Mouse (Mus musculus): ENCODE data around the gene Gm21797. TPM values are rescaled to one million over a fixed set of nuclear protein-coding genes. Genes with fewer than 3 reads are reported as not detected.

Gene Gm21797
- not detected for polyA plus RNA-seq (2014; fragmentation: Illumina TruSeq; extraction: RNeasy Lipid Tissue Mini Kit (QIAGEN cat#74804); ENCODE audit: low read depth, low replicate concordance)

DNA sequence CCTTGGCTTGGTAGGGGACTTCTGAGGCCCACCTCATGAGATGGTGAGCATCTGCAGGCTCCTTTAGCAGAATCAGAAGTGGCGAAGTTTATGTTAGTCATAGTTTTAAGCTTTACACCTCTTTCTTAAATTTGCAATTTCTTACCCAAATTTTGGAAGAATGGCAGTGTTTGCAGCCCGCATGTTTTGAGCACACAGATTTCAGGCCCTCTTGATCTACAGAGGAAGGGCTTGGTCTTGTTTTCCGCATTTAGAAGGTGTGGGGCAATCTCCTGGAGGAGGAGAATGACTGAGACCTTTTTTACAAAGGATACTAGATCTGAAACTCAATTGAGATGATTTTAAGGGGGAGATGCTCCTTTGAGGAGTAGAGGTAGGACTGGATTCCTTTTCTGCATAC is at the start of gene Gm21797:
TSS of gene Gm21797 (minus strand) at position 101 of the 400 bp plus-strand sequence.

DNA sequence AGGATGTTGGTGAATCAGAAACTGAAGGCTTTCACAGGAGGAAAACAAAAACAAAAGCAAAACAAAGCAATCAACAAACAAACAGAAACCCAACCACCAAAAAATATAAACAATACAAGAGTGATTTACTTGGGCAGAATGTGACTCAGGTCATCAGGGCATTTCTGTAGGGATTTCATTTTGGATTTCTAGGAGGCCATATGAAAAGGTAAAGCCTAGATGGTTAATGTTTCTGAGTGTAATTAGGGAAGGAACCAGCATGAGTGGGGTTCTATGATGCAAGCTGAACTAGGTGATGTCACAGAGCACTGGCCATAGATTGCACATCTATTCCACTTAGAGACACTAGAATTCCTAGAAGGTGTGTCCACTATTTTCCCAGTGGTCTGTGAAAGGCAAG is 29.0 kb upstream of the Gm21797 start, which contains the start of gene Gm20795:
TSS of gene Gm20795 (plus strand) at position 301 of the 400 bp plus-strand sequence.

Other genes starting within 250 kb of the Gm21797 start
- not detected for gene Gm21852, start 123.8 kb downstream of the Gm21797 start, polyA plus RNA-seq (2014; fragmentation: Illumina TruSeq; extraction: RNeasy Lipid Tissue Mini Kit (QIAGEN cat#74804); ENCODE audit: low read depth, low replicate concordance)
- 0.38 TPM for gene Gm20795, start 29.1 kb upstream of the Gm21797 start, polyA plus RNA-seq (2014; fragmentation: Illumina TruSeq; extraction: RNeasy Lipid Tissue Mini Kit (QIAGEN cat#74804); ENCODE audit: low read depth, low replicate concordance)

Data from adipose tissue, adult 10 weeks (tissue).